Mouse (Mus musculus) gastrocnemius, postnatal 4 days (tissue): ENCODE measurements around the gene Faap20. TPM values are rescaled to one million over a fixed set of nuclear protein-coding genes. Genes with fewer than 3 reads are reported as not detected.

ENCODE experiments used
- DNase-seq, 2 experiments: peaks; one replicate each; pipeline ENCODE4 v3.0.0; 2021 to 2022; ENCODE audit warnings: low spot score in 2 of 2, mixed read lengths in 2 of 2
- total RNA-seq, 2 experiments: library from RNA; stranded (reverse); gene quantifications; 2 replicates each; pipeline ENCODE4 v1.2.3; 2021

Gene Faap20
- total RNA-seq, 2 experiments from 2014 or later: 41.0 to 44.3 TPM

DNA sequence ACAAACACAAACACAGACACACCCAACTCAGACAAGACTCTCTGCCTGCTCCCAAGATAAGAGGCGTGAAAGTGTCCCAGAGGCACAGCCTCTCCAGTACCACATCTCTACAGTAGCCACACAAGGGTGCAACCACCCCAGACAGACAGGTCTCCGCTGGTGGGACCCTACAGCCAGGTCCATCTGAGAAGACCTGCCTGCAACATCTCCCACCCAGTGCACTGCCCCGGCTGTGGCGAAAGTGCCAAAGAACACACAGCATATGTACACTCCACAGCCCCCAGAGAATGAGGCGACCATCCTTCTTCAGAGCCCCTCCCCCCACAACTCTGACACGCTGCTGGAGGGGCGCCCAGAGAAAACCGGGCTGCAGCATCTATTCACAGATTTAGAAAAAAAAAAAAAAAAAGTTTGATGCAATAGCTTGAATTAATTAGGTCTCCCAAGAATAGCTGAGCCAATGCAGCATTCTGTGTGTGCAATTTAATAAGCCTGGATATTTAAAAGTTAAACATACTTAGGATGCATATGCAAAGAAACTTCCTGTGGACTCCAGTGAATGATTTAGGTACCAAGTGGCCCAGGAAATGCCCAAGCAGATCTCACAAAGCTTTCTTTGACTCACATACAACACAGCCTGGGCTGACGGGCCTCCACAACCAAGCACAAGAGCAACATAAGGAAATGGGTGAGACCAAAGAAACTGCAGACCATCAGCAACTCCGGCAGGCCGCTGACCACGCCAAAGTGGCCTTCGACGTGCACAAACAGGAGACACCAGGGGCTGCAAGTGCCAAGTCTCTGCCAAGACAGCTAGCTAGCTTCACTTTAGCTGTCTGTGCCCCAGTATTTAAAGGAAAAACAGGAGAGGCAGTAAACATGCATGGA is 29.1 kb upstream of the Faap20 start:
- no peak for DNase-seq

DNA sequence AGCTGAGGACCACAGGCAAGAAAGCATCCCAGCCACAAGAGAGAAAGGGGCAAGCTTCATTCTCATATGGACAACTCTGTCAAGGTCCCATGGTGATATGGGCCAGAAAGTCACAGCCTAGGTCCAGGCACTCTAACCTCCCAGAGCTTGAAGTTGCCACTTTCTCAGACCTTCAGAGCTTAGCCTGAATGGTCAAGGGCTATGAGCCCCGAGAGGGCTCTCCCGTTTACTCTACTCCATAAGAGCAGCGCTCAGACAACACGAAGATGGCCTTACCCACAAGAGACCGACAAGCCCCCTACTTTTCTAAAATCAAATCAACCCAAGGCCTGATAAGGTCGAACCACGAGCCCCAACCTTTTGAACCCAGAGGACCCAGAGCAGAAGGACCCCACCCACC is 28.5 kb upstream of the Faap20 start:
- no peak for DNase-seq

- DNase-seq: peak; percentile 54 to 80
These were observed 27.7 kb upstream of the Faap20 start for GRCm38 (mm10) chr4:155221599-155222551.

DNA sequence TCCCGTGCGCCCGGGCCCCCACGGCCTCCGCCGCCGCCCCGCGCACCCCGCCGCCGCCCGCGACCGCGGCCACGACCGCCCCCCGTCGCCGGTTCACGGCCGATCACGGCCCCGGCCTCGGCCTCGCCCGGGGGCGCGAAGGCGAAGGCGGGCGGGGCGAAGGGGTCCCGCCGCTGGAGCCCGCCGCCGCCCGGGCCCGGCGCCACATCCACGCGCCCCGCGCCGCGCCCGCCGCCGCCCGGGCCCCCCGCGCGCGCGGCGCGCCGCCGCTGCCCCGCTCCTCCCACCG is 27.1 kb upstream of the Faap20 start, which contains the start of gene Ski:
Ski (minus strand) TSS at position 41 of the 289 bp plus-strand sequence.
- no peak for DNase-seq

DNA sequence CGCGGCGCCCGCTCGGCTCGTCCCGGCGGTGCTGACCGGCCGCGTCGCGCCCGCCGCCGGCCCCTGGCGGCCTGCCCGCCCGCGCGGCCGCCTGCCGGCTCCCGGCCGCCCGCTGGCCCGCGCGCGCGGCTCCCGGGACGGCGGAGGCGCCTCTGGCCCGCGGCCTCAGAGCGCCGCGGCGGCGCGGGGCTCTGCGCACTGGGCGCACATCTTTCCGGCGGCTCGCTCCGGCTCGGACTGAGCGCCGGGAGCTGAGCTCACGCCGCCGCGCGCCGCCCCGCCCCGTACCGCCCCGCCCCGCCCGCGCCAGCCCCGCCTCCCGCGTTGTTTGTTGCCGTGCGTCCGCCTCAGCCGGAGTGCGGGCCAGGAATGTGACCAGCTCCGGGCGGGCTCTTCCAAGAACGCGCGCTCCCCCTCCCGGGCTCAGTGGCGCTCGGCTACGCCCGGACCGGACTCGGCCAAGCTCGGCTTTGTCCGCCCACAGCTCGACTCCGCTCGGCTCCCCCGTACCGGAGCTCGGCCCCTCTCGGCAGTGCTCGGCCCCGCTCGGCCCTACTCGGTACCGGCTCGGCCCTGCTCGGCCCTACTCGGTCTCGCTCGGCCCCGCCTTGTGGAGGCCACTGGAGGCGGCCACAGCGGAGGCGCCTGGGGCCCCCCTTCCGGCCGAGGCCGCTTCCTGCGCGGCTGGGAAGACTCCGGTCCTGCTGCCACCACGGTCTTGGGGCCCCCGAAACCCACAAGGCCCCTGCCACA is 26.6 kb upstream of the Faap20 start:
- DNase-seq: peak; percentile 100

- DNase-seq: no peak
These were observed 25.7 kb upstream of the Faap20 start for GRCm38 (mm10) chr4:155223594-155224528.

GRCm38 (mm10) chr4:155225918-155226317 is 23.7 kb upstream of the Faap20 start:
- no peak for DNase-seq

DNA sequence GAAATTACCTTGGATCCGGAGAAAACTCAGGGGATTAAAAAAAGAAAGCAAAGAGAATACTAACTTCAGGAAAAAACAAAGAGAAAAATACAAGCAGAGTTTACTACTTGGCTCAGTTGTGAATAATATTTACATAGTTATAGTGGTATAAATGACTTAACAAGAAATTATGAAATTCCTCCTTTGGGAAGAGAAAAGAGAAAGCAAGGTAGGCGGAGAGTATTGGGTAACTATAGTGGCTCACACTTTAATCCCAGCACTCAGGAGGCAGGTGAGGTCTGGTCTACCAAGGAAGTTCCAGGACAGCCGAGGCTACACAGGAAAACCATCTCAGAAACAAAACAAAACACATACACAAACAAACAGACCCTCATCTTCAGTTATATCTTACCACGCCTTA is 21.6 kb upstream of the Faap20 start:
- no peak for DNase-seq

DNA sequence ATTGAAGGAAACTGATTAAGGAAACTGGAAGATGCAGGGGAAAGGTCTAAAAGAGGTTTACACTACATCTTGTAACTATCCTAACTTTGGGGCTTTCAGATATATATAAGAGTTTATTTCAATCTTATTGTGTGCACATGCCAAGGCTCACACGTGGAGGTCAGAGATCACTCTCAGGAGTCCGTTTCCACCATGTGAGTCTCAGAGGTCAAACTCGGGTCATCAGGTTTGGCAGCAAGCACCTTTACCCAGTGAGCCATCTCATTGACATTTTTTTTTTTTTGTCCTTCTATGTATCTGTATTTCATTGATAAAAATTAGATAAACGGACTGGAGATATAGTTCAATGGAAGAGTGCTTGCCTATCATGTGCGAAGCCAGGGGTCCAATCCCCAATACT is 21.1 kb upstream of the Faap20 start:
- DNase-seq: no peak

- DNase-seq: peak; percentile 74 to 87
These were observed 15.7 kb upstream of the Faap20 start for GRCm38 (mm10) chr4:155233878-155234277.

GRCm38 (mm10) chr4:155234371-155235310 is 15.0 kb upstream of the Faap20 start:
- DNase-seq: peak in 1 of 2 experiments; percentile 44

DNA sequence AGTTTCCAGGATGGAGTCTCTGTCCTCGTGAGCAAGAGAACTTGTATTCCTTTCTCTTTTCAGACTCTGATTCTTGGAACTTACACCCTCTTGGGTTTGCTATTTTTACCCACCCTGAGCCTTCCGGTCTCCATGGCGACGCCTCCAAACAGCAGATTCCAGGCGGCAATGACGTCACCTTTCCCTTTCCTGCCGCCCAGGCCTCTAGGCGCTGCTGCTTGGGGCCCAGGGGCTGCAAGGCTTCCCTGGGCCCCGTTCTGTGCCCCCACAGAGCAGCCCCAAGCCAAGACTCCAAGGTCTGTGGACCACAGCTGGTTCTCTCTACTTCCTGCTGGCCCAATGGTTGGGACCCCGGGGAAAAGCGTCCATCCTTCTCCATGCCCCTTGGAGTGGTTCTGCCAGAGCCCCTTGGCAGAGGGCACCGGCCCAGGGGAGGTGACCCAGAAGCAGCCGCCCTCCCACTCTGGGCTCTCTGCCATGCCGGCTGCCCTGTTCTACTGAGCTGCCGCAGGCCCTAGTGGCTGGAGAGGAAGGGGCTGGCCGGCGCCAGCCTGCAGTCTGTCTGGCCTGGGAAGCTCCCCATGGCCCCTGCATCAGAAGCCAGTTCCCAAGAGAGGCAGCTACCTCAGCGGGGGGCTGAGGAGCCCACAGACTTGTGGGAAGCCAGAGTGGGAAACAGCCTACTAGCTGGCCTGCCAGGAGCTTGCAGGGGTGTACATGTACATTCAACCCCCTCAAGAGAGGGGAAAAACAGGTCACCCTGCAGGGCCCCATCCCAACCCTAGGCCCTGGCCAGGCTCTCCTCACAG is 14.1 kb upstream of the Faap20 start:
- DNase-seq: peak; percentile 73 to 91

- DNase-seq: no peak
These were observed 12.7 kb upstream of the Faap20 start for GRCm38 (mm10) chr4:155236737-155237385.

- DNase-seq: peak in 1 of 2 experiments; percentile 57
These were observed 11.3 kb upstream of the Faap20 start for GRCm38 (mm10) chr4:155238276-155238675.

DNA sequence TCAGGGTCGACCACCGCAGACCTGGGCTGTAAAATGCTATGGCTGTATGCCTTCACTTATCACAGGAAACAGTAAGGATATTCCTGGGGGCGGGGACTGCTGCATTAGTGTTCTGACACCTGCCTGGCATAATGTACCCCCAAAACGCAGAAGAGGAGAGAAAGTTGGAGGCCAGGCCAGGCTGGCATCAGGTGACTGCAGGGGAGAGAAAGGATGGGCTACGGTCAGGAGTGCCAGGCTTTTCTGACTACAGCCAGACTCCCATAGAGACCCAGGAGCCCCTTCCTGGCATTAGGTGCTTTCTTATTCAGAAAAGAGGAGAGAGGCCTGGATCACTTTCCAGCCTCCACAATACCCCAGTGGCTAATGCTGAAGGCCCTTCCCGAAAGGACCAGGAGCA is 10.1 kb upstream of the Faap20 start:
- DNase-seq: no peak

GRCm38 (mm10) chr4:155241789-155242188 is 7.8 kb upstream of the Faap20 start:
- no peak for DNase-seq

DNA sequence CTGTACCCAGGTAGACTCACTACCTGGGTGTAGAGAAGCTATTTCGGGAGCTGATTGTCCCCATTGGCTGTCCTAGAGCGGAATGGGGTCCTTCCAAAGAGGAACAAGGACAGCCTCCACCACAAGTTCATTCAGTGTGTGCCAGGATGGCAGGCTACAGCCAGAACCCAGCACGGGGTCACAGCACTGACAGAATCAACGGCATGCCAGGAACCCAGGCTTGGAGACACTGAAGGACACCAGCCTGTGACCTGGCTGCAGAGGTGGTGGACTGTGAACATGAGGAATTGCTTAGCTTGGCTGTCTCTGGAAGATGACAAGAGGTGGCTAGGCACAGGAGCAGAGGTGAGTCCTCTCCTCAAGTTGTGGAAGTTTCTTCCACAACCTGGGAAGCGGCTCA is 7.3 kb upstream of the Faap20 start:
- DNase-seq: no peak

- DNase-seq: no peak
These were observed 6.4 kb upstream of the Faap20 start for GRCm38 (mm10) chr4:155243233-155243632.
